Mouse (Mus musculus): ENCODE data around the gene Eif4g2.

DNA sequence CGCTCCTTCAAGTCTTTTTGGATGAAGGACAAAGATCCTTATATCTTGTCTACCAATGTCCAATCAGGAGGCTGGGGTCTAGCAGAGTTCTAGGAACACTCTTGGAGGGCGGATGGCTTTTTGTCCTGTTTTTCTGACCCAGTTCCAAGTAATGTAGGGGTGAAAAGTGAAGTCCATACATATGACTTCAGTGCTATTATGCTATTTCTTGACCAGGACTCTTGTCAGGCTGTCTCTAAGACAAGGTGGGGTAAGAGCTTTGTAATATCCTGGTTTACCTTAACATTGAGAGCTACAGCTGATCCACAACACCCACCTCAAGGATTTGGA lies 12.7 kb downstream of the Eif4g2 start:
- no peak for TF ChIP-seq CTCF (IDR thresholded peaks at IDR 0.05; ENCODE audit: low read depth, low read length)
- no peak for TF ChIP-seq TAL1 (conservative IDR thresholded peaks at IDR 0.05; ENCODE audit: low read depth, low read length)
- no peak for TF ChIP-seq GATA1 (IDR thresholded peaks at IDR 0.05; ENCODE audit: borderline replicate concordance, low read length)
